In the genomic region with DNA sequence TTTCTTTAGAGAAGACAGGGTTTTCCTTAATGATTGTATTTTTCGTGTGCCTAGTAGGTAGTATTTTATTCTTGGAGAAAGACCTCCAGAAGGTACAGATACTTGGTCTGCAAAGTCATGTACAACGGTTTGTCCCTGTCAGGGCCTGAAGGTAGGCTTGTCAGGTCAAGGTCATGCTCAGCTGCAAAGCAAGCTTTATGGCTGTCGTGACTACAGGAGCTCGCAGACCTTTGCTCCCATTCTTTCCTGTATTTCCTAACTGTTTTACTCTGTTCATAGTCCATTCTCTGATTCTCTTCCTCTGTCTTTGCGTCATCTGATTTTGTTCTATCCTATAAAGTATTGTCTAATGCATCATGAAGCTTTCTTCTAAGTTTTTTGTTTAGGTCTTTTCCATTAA, we compare ENCODE assay signal across 20 mouse cellular contexts. TPM values are rescaled to one million over a fixed set of nuclear protein-coding genes. Genes with fewer than 3 reads are reported as not detected.
DNase-seq lines count a peak whose midpoint lies in the region; ATAC-seq lines count a peak whose summit lies in the region.
"Had no signal": no experiment of that assay in that cellular context is flagged by ENCODE, and none has a peak within 500 bp of the region (broad histone marks: within the 10 kb centered on the region; RNA-seq: fewer than 3 reads in every experiment).

No protein-coding gene starts in this region.

- no peak overlapping the region for H3K27ac ChIP-seq in forebrain, embryonic 10.5 days
- H3K27ac ChIP-seq in forebrain, embryonic 15.5 days (replicated peaks): no peak overlapping the region
- no peak overlapping the region for H3K27ac ChIP-seq in liver, embryonic 11.5 days (ENCODE audit: low read depth, low read length)
- no peak overlapping the region for H3K27ac ChIP-seq in midbrain, embryonic 14.5 days (replicated peaks; ENCODE audit: low read depth, low read length)
- H3K27ac ChIP-seq: gastrocnemius, adult 2 months; hindbrain, embryonic 12.5 days; left cerebral cortex, adult 2 months had no signal

- 93% methylated on average over 5 of the region's 5 CpGs for WGBS in forebrain, embryonic 10.5 days
- WGBS in forebrain, embryonic 15.5 days: 94% methylated on average over 5 of the region's 5 CpGs
- WGBS in liver, embryonic 11.5 days: 83% methylated on average over 5 of the region's 5 CpGs
- WGBS in midbrain, embryonic 14.5 days: 94% methylated on average over 5 of the region's 5 CpGs

- H3K4me2 ChIP-seq in forebrain, embryonic 15.5 days (replicated peaks): no peak overlapping the region
- no peak overlapping the region for H3K4me2 ChIP-seq in liver, embryonic 11.5 days
- H3K4me2 ChIP-seq in midbrain, embryonic 14.5 days (ENCODE audit: low read length): no peak overlapping the region
- H3K4me2 ChIP-seq: heart, embryonic 11.5 days; hindbrain, embryonic 12.5 days had no signal

- H3K36me3 ChIP-seq in forebrain, embryonic 10.5 days (replicated peaks): peaks cover 80% of the 10 kb centered on the region
- peaks cover 15% of the 10 kb centered on the region; the same call in 1 of the 2 replicates for H3K36me3 ChIP-seq in forebrain, embryonic 15.5 days
- H3K36me3 ChIP-seq in liver, embryonic 11.5 days (ENCODE audit: control insufficient read depth, insufficient read depth, low read length): peaks cover 5% of the 10 kb centered on the region; the same call in 1 of the 2 replicates
- peaks cover 28% of the 10 kb centered on the region for H3K36me3 ChIP-seq in midbrain, embryonic 14.5 days (ENCODE audit: control insufficient read depth, insufficient read depth, low read length)

- no peak overlapping the region for H3K9ac ChIP-seq in forebrain, embryonic 15.5 days (replicated peaks)
- H3K9ac ChIP-seq in liver, embryonic 11.5 days (ENCODE audit: low read depth, low read length): no peak overlapping the region
- no peak overlapping the region for H3K9ac ChIP-seq in midbrain, embryonic 14.5 days (replicated peaks; ENCODE audit: low read length)
- H3K9ac ChIP-seq: hindbrain, embryonic 12.5 days had no signal

- H3K27me3 ChIP-seq in forebrain, embryonic 10.5 days (ENCODE audit: poor library complexity, severe bottlenecking): no peaks in the 10 kb centered on the region
- H3K27me3 ChIP-seq in forebrain, embryonic 15.5 days: no peaks in the 10 kb centered on the region
- H3K27me3 ChIP-seq in liver, embryonic 11.5 days (replicated peaks; ENCODE audit: control insufficient read depth, insufficient read depth, low read length): no peaks in the 10 kb centered on the region
- H3K27me3 ChIP-seq in midbrain, embryonic 14.5 days (ENCODE audit: control insufficient read depth, insufficient read depth, low read length): no peaks in the 10 kb centered on the region
- H3K27me3 ChIP-seq: hindbrain, embryonic 12.5 days; megakaryocyte, embryonic 14.5 days had no signal

- no peaks in the 10 kb centered on the region for H3K4me1 ChIP-seq in forebrain, embryonic 10.5 days
- H3K4me1 ChIP-seq in forebrain, embryonic 15.5 days: no peaks in the 10 kb centered on the region
- H3K4me1 ChIP-seq in liver, embryonic 11.5 days (replicated peaks; ENCODE audit: control insufficient read depth, insufficient read depth, low read length): no peaks in the 10 kb centered on the region
- no peaks in the 10 kb centered on the region for H3K4me1 ChIP-seq in midbrain, embryonic 14.5 days (ENCODE audit: control insufficient read depth, insufficient read depth, low read length)
- H3K4me1 ChIP-seq: hindbrain, embryonic 12.5 days had no signal

- DNase-seq in forebrain, embryonic 10.5 days (ENCODE audit: extremely low spot score, low spot score): peak; percentile 10
- peak; percentile 11 for DNase-seq in liver
- no peak for DNase-seq in liver, embryonic 11.5 days (ENCODE audit: low spot score)
- peak; percentile 48 to 62 for DNase-seq in kidney, postnatal 36 days
- no peak for DNase-seq in heart, postnatal 4 days
- DNase-seq in midbrain, embryonic 14.5 days: no peak
- DNase-seq: cerebellum, adult 8-10 months; gastrocnemius, adult 2 months; heart, postnatal 10 days; layer of hippocampus, adult 9-11 months; left cerebral cortex, postnatal 4 days; lung, adult 18-20 months; lung, postnatal 14 days; right cerebral cortex, postnatal 25 days; thymus, postnatal 4 days had no signal

- ATAC-seq in forebrain, embryonic 15.5 days (replicated peaks): no peak
- no peak for ATAC-seq in liver, embryonic 11.5 days (replicated peaks; ENCODE audit: low FRiP score)
- ATAC-seq in midbrain, embryonic 14.5 days (ENCODE audit: low FRiP score, low TSS enrichment): no peak

- H3K4me3 ChIP-seq in forebrain, embryonic 10.5 days: no peak overlapping the region
- no peak overlapping the region for H3K4me3 ChIP-seq in forebrain, embryonic 15.5 days
- no peak overlapping the region for H3K4me3 ChIP-seq in liver, embryonic 11.5 days (ENCODE audit: low read depth, low read length)
- no peak overlapping the region for H3K4me3 ChIP-seq in midbrain, embryonic 14.5 days (replicated peaks; ENCODE audit: low read depth, low read length)
- H3K4me3 ChIP-seq: gastrocnemius, adult 2 months; hindbrain, embryonic 12.5 days; left cerebral cortex, adult 2 months; megakaryocyte, embryonic 14.5 days had no signal

- no peaks in the 10 kb centered on the region for H3K9me3 ChIP-seq in forebrain, embryonic 10.5 days
- no peaks in the 10 kb centered on the region for H3K9me3 ChIP-seq in forebrain, embryonic 15.5 days
- H3K9me3 ChIP-seq in liver, embryonic 11.5 days (ENCODE audit: control insufficient read depth, low read length): no peaks in the 10 kb centered on the region
- H3K9me3 ChIP-seq in midbrain, embryonic 14.5 days (ENCODE audit: control insufficient read depth, low read length): no peaks in the 10 kb centered on the region
- H3K9me3 ChIP-seq: hindbrain, embryonic 12.5 days; megakaryocyte, embryonic 14.5 days had no signal

RNA-seq across cellular contexts. Expression of a gene that starts 49.3 kb away (rescaled TPM):
- polyA plus RNA-seq in forebrain, embryonic 10.5 days (2016; fragmentation: Nextera tagmentation; extraction: Ambion mirVana): 200 and 207 TPM in 2 replicates
- polyA plus RNA-seq in forebrain, embryonic 15.5 days (2015; fragmentation: Nextera tagmentation; extraction: Ambion mirVana): 195 and 199 TPM in 2 replicates
- 126 and 131 TPM in 2 replicates for polyA plus RNA-seq in liver, embryonic 11.5 days (2014; fragmentation: Nextera tagmentation; extraction: Ambion mirVana)
- 10 to 100 TPM; 84.6 to 87.0 TPM for total RNA-seq in heart, postnatal 4 days (2021)
- polyA plus RNA-seq in midbrain, embryonic 14.5 days (2014; fragmentation: Nextera tagmentation; extraction: Ambion mirVana): 155 and 182 TPM in 2 replicates

RNA-seq across cellular contexts. Expression of a gene that starts 49.3 kb away (rescaled TPM):
- 50.2 and 50.8 TPM in 2 replicates for polyA plus RNA-seq in forebrain, embryonic 10.5 days (2016; fragmentation: Nextera tagmentation; extraction: Ambion mirVana)
- polyA plus RNA-seq in forebrain, embryonic 15.5 days (2015; fragmentation: Nextera tagmentation; extraction: Ambion mirVana): 190 and 195 TPM in 2 replicates
- polyA plus RNA-seq in liver, embryonic 11.5 days (2014; fragmentation: Nextera tagmentation; extraction: Ambion mirVana): 56.5 and 68.9 TPM in 2 replicates
- 10 to 100 TPM; 89.6 to 89.9 TPM for total RNA-seq in heart, postnatal 4 days (2021)
- polyA plus RNA-seq in midbrain, embryonic 14.5 days (2014; fragmentation: Nextera tagmentation; extraction: Ambion mirVana): 196 and 212 TPM in 2 replicates

Comparison
In these comparisons a context has a peak if more than half of its experiments do, and no peak if none do; other contexts are left out.
1. DNase-seq: peak in forebrain, embryonic 10.5 days (single experiment), liver (single experiment) and kidney, postnatal 36 days (2 of 2); none in liver, embryonic 11.5 days (single experiment), heart, postnatal 4 days (single experiment) and midbrain, embryonic 14.5 days (single experiment).